ENCODE assay signal across 20 mouse cellular contexts in genomic region chr7:141569283-141569803, GRCm38 (mm10). TPM values are rescaled to one million over a fixed set of nuclear protein-coding genes. Genes with fewer than 3 reads are reported as not detected.
DNase-seq lines count a peak whose midpoint lies in the region; ATAC-seq and TF ChIP-seq lines count a peak whose summit lies in the region.
"Had no signal": no experiment of that assay in that cellular context is flagged by ENCODE, and none has a peak within 500 bp of the region (broad histone marks: within the 10 kb centered on the region; RNA-seq: fewer than 3 reads in every experiment).

No protein-coding gene starts in this region.

- no peak overlapping the region for H3K27ac ChIP-seq in kidney, postnatal 0 days
- peak overlapping the region; percentile 94 for H3K27ac ChIP-seq in ES-Bruce4 (ENCODE audit: insufficient read depth, low read length)
- peak overlapping the region; percentile 49; the same call in 1 of the 2 replicates for H3K27ac ChIP-seq in ES-E14 (ENCODE audit: insufficient read depth, low read depth, low read length, poor library complexity, severe bottlenecking)
- peak overlapping the region; percentile 55 for H3K27ac ChIP-seq in liver, embryonic 13.5 days
- H3K27ac ChIP-seq: embryonic facial prominence, embryonic 15.5 days; forebrain, embryonic 10.5 days; midbrain, embryonic 13.5 days; neural tube, embryonic 13.5 days had no signal

- no peaks in the 10 kb centered on the region for H3K27me3 ChIP-seq in kidney, postnatal 0 days (ENCODE audit: insufficient read depth, low read length)
- H3K27me3 ChIP-seq in ES-Bruce4 (ENCODE audit: control insufficient read depth, insufficient read depth, low read length, poor library complexity, severe bottlenecking) = no peaks in the 10 kb centered on the region
- no peaks in the 10 kb centered on the region for H3K27me3 ChIP-seq in liver, embryonic 13.5 days
- H3K27me3 ChIP-seq: embryonic facial prominence, embryonic 15.5 days; midbrain, embryonic 13.5 days; neural tube, embryonic 13.5 days had no signal

- TF ChIP-seq CTCF in kidney, postnatal 0 days (IDR thresholded peaks at IDR 0.05; ENCODE audit: low read depth) = no peak
- TF ChIP-seq CTCF in ES-Bruce4 (IDR thresholded peaks at IDR 0.05; ENCODE audit: low read depth, low read length) = no peak

- 64% methylated on average over 9 of the region's 9 CpGs for WGBS in kidney, postnatal 0 days
- WGBS in liver, embryonic 13.5 days (ENCODE audit: insufficient replicate concordance) = 81% methylated on average over 9 of the region's 9 CpGs

- no peak for DNase-seq in kidney, postnatal 0 days (ENCODE audit: low spot score)
- DNase-seq in kidney, adult 11 months = no peak
- DNase-seq in ES-E14 (ENCODE audit: low read depth, low spot score) = no peak
- no peak for DNase-seq in liver, embryonic 13.5 days
- no peak for DNase-seq in yolk sac, embryonic 10.5 days (ENCODE audit: low spot score)
- no peak for DNase-seq in spleen, adult 12 weeks (ENCODE audit: low spot score)
- DNase-seq: adrenal gland, postnatal 36 days; cerebellum, adult 11-12 months; cerebellum, postnatal 14 days; gastrocnemius, adult 2 months; heart, postnatal 10 days; kidney, postnatal 4 days had no signal

- in situ Hi-C loops in ES-E14 (cut with MboI; ENCODE audit: low sequenced_read_pairs in 2 of 2, unreplicated experiment in 2 of 2) = no loop called here

- peak; percentile 14; the same call in 1 of the 2 replicates for ATAC-seq in kidney, postnatal 0 days (replicated peaks; ENCODE audit: low FRiP score, low read depth)
- ATAC-seq in liver, embryonic 13.5 days (ENCODE audit: low read depth) = no peak
- ATAC-seq: inflammation-experienced regulatory T-cells, adult 6 months; midbrain, embryonic 13.5 days had no signal

- H3K36me3 ChIP-seq in kidney, postnatal 0 days (ENCODE audit: insufficient read depth, low read length) = no peaks in the 10 kb centered on the region
- H3K36me3 ChIP-seq in ES-Bruce4 (ENCODE audit: control insufficient read depth, insufficient read depth, low read length, poor library complexity, severe bottlenecking) (no peaks in the 10 kb centered on the region), ES-E14 (ENCODE audit: control insufficient read depth, insufficient read depth, low read length, poor library complexity, severe bottlenecking) (peaks cover 3% of the 10 kb centered on the region; the same call in 1 of the 2 replicates)
- peaks cover 49% of the 10 kb centered on the region for H3K36me3 ChIP-seq in liver, embryonic 13.5 days
- H3K36me3 ChIP-seq: embryonic facial prominence, embryonic 15.5 days; G1E had no signal

- H3K4me2 ChIP-seq in kidney, postnatal 0 days (ENCODE audit: low read length) = no peak overlapping the region
- H3K4me2 ChIP-seq in liver, embryonic 13.5 days = no peak overlapping the region
- H3K4me2 ChIP-seq: embryonic facial prominence, embryonic 15.5 days; heart, embryonic 11.5 days; midbrain, embryonic 13.5 days; neural tube, embryonic 13.5 days had no signal

- H3K9ac ChIP-seq in kidney, postnatal 0 days (ENCODE audit: low read depth, low read length) = no peak overlapping the region
- H3K9ac ChIP-seq in ES-Bruce4 (ENCODE audit: low read depth, poor library complexity, severe bottlenecking) = peak overlapping the region; percentile 34; the same call in 1 of the 2 replicates
- peak overlapping the region; percentile 4; the same call in 1 of the 2 replicates for H3K9ac ChIP-seq in ES-E14 (ENCODE audit: insufficient read depth, low read depth, low read length, poor library complexity, severe bottlenecking)
- no peak overlapping the region for H3K9ac ChIP-seq in liver, embryonic 13.5 days
- H3K9ac ChIP-seq: embryonic facial prominence, embryonic 15.5 days; midbrain, embryonic 13.5 days; neural tube, embryonic 13.5 days had no signal

- no peak for TF ChIP-seq POLR2A in ES-Bruce4 (IDR thresholded peaks at IDR 0.05; ENCODE audit: insufficient read depth, low read length)

- no peaks in the 10 kb centered on the region for H3K9me3 ChIP-seq in kidney, postnatal 0 days (replicated peaks; ENCODE audit: low read length)
- H3K9me3 ChIP-seq in ES-Bruce4 (replicated peaks; ENCODE audit: control insufficient read depth, insufficient read depth, low read length, poor library complexity, severe bottlenecking) (no peaks in the 10 kb centered on the region), ES-E14 (ENCODE audit: control insufficient read depth, insufficient read depth, low read depth, low read length) (no peaks in the 10 kb centered on the region)
- H3K9me3 ChIP-seq in liver, embryonic 13.5 days (replicated peaks) = no peaks in the 10 kb centered on the region
- H3K9me3 ChIP-seq: embryonic facial prominence, embryonic 15.5 days; forebrain, embryonic 10.5 days; G1E; midbrain, embryonic 13.5 days; neural tube, embryonic 13.5 days had no signal

- peaks cover 13% of the 10 kb centered on the region; the same call in 1 of the 2 replicates for H3K4me1 ChIP-seq in kidney, postnatal 0 days (replicated peaks; ENCODE audit: insufficient read depth, low read length)
- H3K4me1 ChIP-seq in ES-Bruce4 (ENCODE audit: control insufficient read depth, insufficient read depth, low read length) (peaks cover 5% of the 10 kb centered on the region), ES-E14 (ENCODE audit: control insufficient read depth in 2 of 2, insufficient read depth in 2 of 2, low read length in 2 of 2, poor library complexity in 1 of 2) (peaks cover 3 to 24% of the 10 kb centered on the region in 2 experiments; a peak in 2 of 4 replicates)
- H3K4me1 ChIP-seq in liver, embryonic 13.5 days (replicated peaks) = peaks cover 91% of the 10 kb centered on the region

- no peak for TF ChIP-seq EP300 in ES-Bruce4 (IDR thresholded peaks at IDR 0.05; ENCODE audit: insufficient read depth, low read depth, low read length)

- no peak overlapping the region for H3K4me3 ChIP-seq in kidney, postnatal 0 days (replicated peaks; ENCODE audit: low read depth, low read length)
- no peak overlapping the region for H3K4me3 ChIP-seq in ES-Bruce4 (ENCODE audit: low read depth, low read length)
- peak overlapping the region in 1 of 2 experiments; percentile 17; a peak in 1 of 4 replicates for H3K4me3 ChIP-seq in ES-E14 (ENCODE audit: insufficient read depth in 1 of 2, low read depth in 1 of 2, low read length in 2 of 2, poor library complexity in 1 of 2, severe bottlenecking in 1 of 2)
- H3K4me3 ChIP-seq in liver, embryonic 13.5 days (replicated peaks) = no peak overlapping the region
- H3K4me3 ChIP-seq: embryonic facial prominence, embryonic 15.5 days; forebrain, embryonic 10.5 days; gastrocnemius, adult 2 months; midbrain, embryonic 13.5 days; neural tube, embryonic 13.5 days had no signal

TF ChIP-seq in ES-E14, 5 proteins besides CTCF, POLR2A, EP300 and RAD21:
- TF ChIP-seq CHD2 (IDR thresholded peaks at IDR 0.05; ENCODE audit: low read depth, low read length) (no peak), MAFK (IDR thresholded peaks at IDR 0.05; ENCODE audit: insufficient read depth, low read depth, low read length) (no peak), ZNF384 (IDR thresholded peaks at IDR 0.05; ENCODE audit: low read depth, low read length) (no peak), ZC3H11A (IDR thresholded peaks at IDR 0.05; ENCODE audit: borderline replicate concordance, low read depth, low read length) (no peak), HCFC1 (IDR thresholded peaks at IDR 0.05; ENCODE audit: borderline replicate concordance, insufficient read depth, low read length) (no peak)
TF ChIP-seq in ES-E14: peak in this region for 0.

RNA-seq across cellular contexts. Expression of gene Ap2a2, which starts 7.4 kb away (rescaled TPM):
- polyA plus RNA-seq in kidney, postnatal 0 days (2015; fragmentation: Nextera tagmentation; extraction: Ambion mirVana) = 56.0 and 64.8 TPM in 2 replicates
- polyA plus RNA-seq in ES-Bruce4 (2011; ENCODE audit: insufficient read depth, insufficient read length, low read depth, missing spikeins) = 102 and 108 TPM in 2 replicates
- total RNA-seq in ES-E14 (2012; rRNA removed) = 98.8 and 103 TPM in 2 replicates
- polyA plus RNA-seq in liver, embryonic 13.5 days (2015; fragmentation: Nextera tagmentation; extraction: Ambion mirVana) = 65.4 and 73.2 TPM in 2 replicates

RNA-seq across cellular contexts. Expression of gene Chid1, which starts 29.7 kb away (rescaled TPM):
- polyA plus RNA-seq in kidney, postnatal 0 days (2015; fragmentation: Nextera tagmentation; extraction: Ambion mirVana) = 30.0 and 33.7 TPM in 2 replicates
- polyA plus RNA-seq in ES-Bruce4 (2011; ENCODE audit: insufficient read depth, insufficient read length, low read depth, missing spikeins) = 14.9 and 16.7 TPM in 2 replicates
- total RNA-seq in ES-E14 (2012; rRNA removed) = 30.1 and 46.1 TPM in 2 replicates
- 28.0 and 31.3 TPM in 2 replicates for polyA plus RNA-seq in liver, embryonic 13.5 days (2015; fragmentation: Nextera tagmentation; extraction: Ambion mirVana)

Comparison
In these comparisons a context has a peak if more than half of its experiments do, and no peak if none do; other contexts are left out.
1. H3K9ac ChIP-seq: peak in ES-Bruce4 (single experiment) and ES-E14 (single experiment); none in kidney, postnatal 0 days (single experiment) and liver, embryonic 13.5 days (single experiment).